In the genomic region with DNA sequence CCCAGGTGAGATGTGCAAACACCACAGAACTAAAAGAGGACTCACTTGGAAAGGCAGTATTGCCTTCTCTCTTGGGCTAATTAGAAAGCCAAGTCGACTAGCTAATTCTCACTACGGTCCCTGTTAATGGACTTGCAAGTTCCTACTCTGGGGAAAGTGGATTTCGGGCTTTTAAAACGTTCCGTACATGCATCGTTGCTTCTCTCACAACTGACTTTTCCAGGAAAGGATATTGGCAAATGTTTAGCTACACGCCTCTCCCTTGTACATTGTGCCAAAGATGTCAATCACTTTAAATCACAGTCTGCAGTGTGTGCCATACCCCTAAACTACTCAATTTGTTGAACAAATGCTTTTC, we compare ENCODE assay signal across 8 mouse cellular contexts. TPM values are rescaled to one million over a fixed set of nuclear protein-coding genes. Genes with fewer than 3 reads are reported as not detected.
A peak's percentile ranks its signal among the peaks of the same experiment; 100 is the strongest.
DNase-seq lines count a peak whose midpoint lies in the region; ATAC-seq and TF ChIP-seq lines count a peak whose summit lies in the region.

No protein-coding gene starts in this region.

- H3K9me3 ChIP-seq in intestine, embryonic 15.5 days = no peaks in the 10 kb centered on the region
- H3K9me3 ChIP-seq in midbrain, postnatal 0 days (ENCODE audit: low read length) = no peaks in the 10 kb centered on the region

- intact Hi-C loops in left cerebral cortex, postnatal 10 days (cut with DNase I) = loop anchor here (5.0 kb wide), 3 partner anchors 76 to 139 kb away; no protein-coding TSS in a partner anchor

- H3K27ac ChIP-seq in layer of hippocampus, adult 2 months = peak overlapping the region; percentile 65; the same call in 1 of the 2 replicates
- no peak overlapping the region for H3K27ac ChIP-seq in cortical plate, adult 2 months (ENCODE audit: insufficient read depth, low read length)
- H3K27ac ChIP-seq in intestine, embryonic 15.5 days = peak overlapping the region; percentile 99
- H3K27ac ChIP-seq in midbrain, postnatal 0 days (ENCODE audit: low read depth, low read length) = no peak overlapping the region; the same call in 1 of the 2 replicates

- peak overlapping the region; percentile 93 for H3K4me3 ChIP-seq in layer of hippocampus, adult 2 months
- peak overlapping the region; percentile 98 for H3K4me3 ChIP-seq in cortical plate, adult 2 months (ENCODE audit: insufficient read depth, low read length)
- H3K4me3 ChIP-seq in intestine, embryonic 15.5 days (replicated peaks) = peak overlapping the region; percentile 94
- H3K4me3 ChIP-seq in midbrain, postnatal 0 days (ENCODE audit: low read depth, low read length) = peak overlapping the region; percentile 69

- H3K9ac ChIP-seq in intestine, embryonic 15.5 days = peak overlapping the region; percentile 62; the same call in 1 of the 2 replicates
- H3K9ac ChIP-seq in midbrain, postnatal 0 days (replicated peaks; ENCODE audit: low read length, poor library complexity, severe bottlenecking) = no peak overlapping the region

- H3K4me1 ChIP-seq in cortical plate, adult 2 months (ENCODE audit: control insufficient read depth, insufficient read depth, low read length) = no peaks in the 10 kb centered on the region; the same call in 1 of the 2 replicates
- H3K4me1 ChIP-seq in intestine, embryonic 15.5 days (replicated peaks) = peaks cover 6% of the 10 kb centered on the region; the same call in 1 of the 2 replicates
- no peaks in the 10 kb centered on the region for H3K4me1 ChIP-seq in midbrain, postnatal 0 days (ENCODE audit: insufficient read depth, low read length)

- no peak for TF ChIP-seq CTCF in layer of hippocampus, adult 2 months (conservative IDR thresholded peaks at IDR 0.05)
- TF ChIP-seq CTCF in cortical plate, adult 2 months (IDR thresholded peaks at IDR 0.05; ENCODE audit: extremely low read depth, insufficient read depth, low read length) = no peak
- TF ChIP-seq CTCF in midbrain, postnatal 0 days (IDR thresholded peaks at IDR 0.05) = no peak

- ATAC-seq in intestine, embryonic 15.5 days = no peak
- no peak for ATAC-seq in midbrain, postnatal 0 days (ENCODE audit: low FRiP score)

- H3K36me3 ChIP-seq in intestine, embryonic 15.5 days = no peaks in the 10 kb centered on the region
- no peaks in the 10 kb centered on the region for H3K36me3 ChIP-seq in midbrain, postnatal 0 days (ENCODE audit: insufficient read depth, low read length)

- no peak for TF ChIP-seq POLR2A in cortical plate, adult 2 months (IDR thresholded peaks at IDR 0.05; ENCODE audit: extremely low read depth, insufficient read depth, low read length)

- WGBS in intestine, embryonic 15.5 days = 15% methylated on average over 7 of the region's 7 CpGs
- 16% methylated on average over 7 of the region's 7 CpGs for WGBS in midbrain, postnatal 0 days

- DNase-seq in layer of hippocampus, adult 2 months (ENCODE audit: low spot score in 2 of 2) = peak in 1 of 2 experiments; percentile 29
- no peak for DNase-seq in layer of hippocampus, adult 9-10 months (ENCODE audit: low spot score)
- peak; percentile 37 for DNase-seq in midbrain, postnatal 0 days (ENCODE audit: low spot score)
- no peak for DNase-seq in left cerebral cortex, postnatal 10 days (ENCODE audit: extremely low spot score in 1 of 2, low spot score in 2 of 2)
- no peak for DNase-seq in cerebellum, postnatal 10 days
- DNase-seq in left cerebral cortex, adult 9 months (ENCODE audit: low spot score in 2 of 2) = no peak

- no peaks in the 10 kb centered on the region for H3K27me3 ChIP-seq in intestine, embryonic 15.5 days (replicated peaks)
- H3K27me3 ChIP-seq in midbrain, postnatal 0 days (ENCODE audit: insufficient read depth, low read length) = no peaks in the 10 kb centered on the region

- H3K4me2 ChIP-seq in intestine, embryonic 15.5 days (replicated peaks) = peak overlapping the region; percentile 78
- H3K4me2 ChIP-seq in midbrain, postnatal 0 days (ENCODE audit: low read depth, low read length, poor library complexity, severe bottlenecking) = peak overlapping the region; percentile 98

RNA-seq across cellular contexts. Expression of gene Galnt7, which starts 0.9 kb away (rescaled TPM):
- 10 to 100 TPM in 1 of 2 experiments, 1 to 10 TPM in 1; 9.7 to 11.4 TPM for total RNA-seq in layer of hippocampus, adult 2 months (2021)
- polyA plus RNA-seq in cortical plate, adult 2 months (2012; rRNA removed) = 5.6 and 6.0 TPM in 2 replicates
- polyA plus RNA-seq in intestine, embryonic 15.5 days (2015; fragmentation: Nextera tagmentation; extraction: Ambion mirVana) = 29.8 and 30.5 TPM in 2 replicates
- 6.2 and 8.0 TPM in 2 replicates for total RNA-seq in midbrain, postnatal 0 days (2014; rRNA removed)
- 4.7 and 5.2 TPM in 2 replicates for polyA plus RNA-seq in midbrain, postnatal 0 days (2015; fragmentation: Nextera tagmentation; extraction: Ambion mirVana)
- 1 to 10 TPM; 8.5 to 9.8 TPM for total RNA-seq in left cerebral cortex, postnatal 10 days (2021)

Comparison
In these comparisons a context has a peak if more than half of its experiments do, and no peak if none do; other contexts are left out.
1. H3K27ac ChIP-seq: peak in layer of hippocampus, adult 2 months (single experiment) and intestine, embryonic 15.5 days (single experiment); none in cortical plate, adult 2 months (single experiment) and midbrain, postnatal 0 days (single experiment).
2. Peak in every context shown above with its lines, with median percentiles within 50 percentile points of each other: H3K4me3 ChIP-seq.